Mouse (Mus musculus) embryo, embryonic 9.5 days (tissue): ENCODE measurements around the gene Tuba3a.
A peak's percentile ranks its signal among the peaks of the same experiment; 100 is the strongest.

Experiments
- DNase-seq: peaks from one replicate; pipeline ENCODE4 v3.0.0-alpha.2; 2017; ENCODE audit errors: extremely low spot score

Gene Tuba3a

GRCm38 (mm10) chr6:125231117-125232044 is 54.5 kb downstream of the Tuba3a start, which contains the start of gene Tapbpl:
TSS of gene Tapbpl (minus strand) at chr6:125231860.
- peak; percentile 58 for DNase-seq

GRCm38 (mm10) chr6:125230571-125230970 is 55.3 kb downstream of the Tuba3a start:
- DNase-seq: no peak
